Mouse (Mus musculus): ENCODE results near the gene Ksr1. TPM values are rescaled to one million over a fixed set of nuclear protein-coding genes. Genes with fewer than 3 reads are reported as not detected.

Gene Ksr1
- polyA plus RNA-seq, 1 experiment: 26.9 TPM

GRCm38 (mm10) chr11:79172054-79172453, 25.8 kb upstream of the Ksr1 start:
- TF ChIP-seq CTCF (IDR thresholded peaks at IDR 0.05; ENCODE audit: borderline replicate concordance, extremely low read depth, insufficient read depth, insufficient read length): no peak
- TF ChIP-seq POLR2A (IDR thresholded peaks at IDR 0.05; ENCODE audit: borderline replicate concordance, extremely low read depth, insufficient read depth, insufficient read length, poor library complexity, severe bottlenecking): no peak
- DNase-seq (ENCODE audit: low read depth): no peak

- DNase-seq (ENCODE audit: low read depth): no peak
- TF ChIP-seq CTCF (IDR thresholded peaks at IDR 0.05; ENCODE audit: borderline replicate concordance, extremely low read depth, insufficient read depth, insufficient read length): no peak
- no peak for TF ChIP-seq POLR2A (IDR thresholded peaks at IDR 0.05; ENCODE audit: borderline replicate concordance, extremely low read depth, insufficient read depth, insufficient read length, poor library complexity, severe bottlenecking)
Observed at GRCm38 (mm10) chr11:79166582-79167300, 20.5 kb upstream of the Ksr1 start.

- no peak for DNase-seq (ENCODE audit: low read depth)
- TF ChIP-seq CTCF (IDR thresholded peaks at IDR 0.05; ENCODE audit: borderline replicate concordance, extremely low read depth, insufficient read depth, insufficient read length): no peak
- no peak for TF ChIP-seq POLR2A (IDR thresholded peaks at IDR 0.05; ENCODE audit: borderline replicate concordance, extremely low read depth, insufficient read depth, insufficient read length, poor library complexity, severe bottlenecking)
Observed at GRCm38 (mm10) chr11:79161077-79161758, 15.0 kb upstream of the Ksr1 start.

GRCm38 (mm10) chr11:79160127-79160526, 13.9 kb upstream of the Ksr1 start:
- TF ChIP-seq CTCF (IDR thresholded peaks at IDR 0.05; ENCODE audit: borderline replicate concordance, extremely low read depth, insufficient read depth, insufficient read length): no peak
- TF ChIP-seq POLR2A (IDR thresholded peaks at IDR 0.05; ENCODE audit: borderline replicate concordance, extremely low read depth, insufficient read depth, insufficient read length, poor library complexity, severe bottlenecking): no peak
- DNase-seq (ENCODE audit: low read depth): no peak

- no peak for DNase-seq (ENCODE audit: low read depth)
- TF ChIP-seq POLR2A (IDR thresholded peaks at IDR 0.05; ENCODE audit: borderline replicate concordance, extremely low read depth, insufficient read depth, insufficient read length, poor library complexity, severe bottlenecking): no peak
- TF ChIP-seq CTCF (IDR thresholded peaks at IDR 0.05; ENCODE audit: borderline replicate concordance, extremely low read depth, insufficient read depth, insufficient read length): no peak
Observed at GRCm38 (mm10) chr11:79157729-79158128, 11.5 kb upstream of the Ksr1 start.

GRCm38 (mm10) chr11:79155348-79155747, 9.1 kb upstream of the Ksr1 start:
- TF ChIP-seq CTCF (IDR thresholded peaks at IDR 0.05; ENCODE audit: borderline replicate concordance, extremely low read depth, insufficient read depth, insufficient read length): no peak
- TF ChIP-seq POLR2A (IDR thresholded peaks at IDR 0.05; ENCODE audit: borderline replicate concordance, extremely low read depth, insufficient read depth, insufficient read length, poor library complexity, severe bottlenecking): no peak
- no peak for DNase-seq (ENCODE audit: low read depth)

GRCm38 (mm10) chr11:79152696-79153095, 6.5 kb upstream of the Ksr1 start:
- TF ChIP-seq POLR2A (IDR thresholded peaks at IDR 0.05; ENCODE audit: borderline replicate concordance, extremely low read depth, insufficient read depth, insufficient read length, poor library complexity, severe bottlenecking) (no peak), CTCF (IDR thresholded peaks at IDR 0.05; ENCODE audit: borderline replicate concordance, extremely low read depth, insufficient read depth, insufficient read length) (no peak)

GRCm38 (mm10) chr11:79151874-79152273, 5.7 kb upstream of the Ksr1 start:
- TF ChIP-seq CTCF (IDR thresholded peaks at IDR 0.05; ENCODE audit: borderline replicate concordance, extremely low read depth, insufficient read depth, insufficient read length) (no peak), POLR2A (IDR thresholded peaks at IDR 0.05; ENCODE audit: borderline replicate concordance, extremely low read depth, insufficient read depth, insufficient read length, poor library complexity, severe bottlenecking) (no peak)
- DNase-seq (ENCODE audit: low read depth): no peak

More at GRCm38 (mm10) chr11:79152696-79153095, 6.5 kb upstream of the Ksr1 start:
- DNase-seq (ENCODE audit: low read depth): no peak

- no peak for DNase-seq (ENCODE audit: low read depth)
- no peak for TF ChIP-seq CTCF (IDR thresholded peaks at IDR 0.05; ENCODE audit: borderline replicate concordance, extremely low read depth, insufficient read depth, insufficient read length)
- TF ChIP-seq POLR2A (IDR thresholded peaks at IDR 0.05; ENCODE audit: borderline replicate concordance, extremely low read depth, insufficient read depth, insufficient read length, poor library complexity, severe bottlenecking): no peak
Observed at GRCm38 (mm10) chr11:79150301-79150700, 4.1 kb upstream of the Ksr1 start.

- DNase-seq (ENCODE audit: low read depth): no peak
- TF ChIP-seq CTCF (IDR thresholded peaks at IDR 0.05; ENCODE audit: borderline replicate concordance, extremely low read depth, insufficient read depth, insufficient read length) (no peak), POLR2A (IDR thresholded peaks at IDR 0.05; ENCODE audit: borderline replicate concordance, extremely low read depth, insufficient read depth, insufficient read length, poor library complexity, severe bottlenecking) (no peak)
Observed at GRCm38 (mm10) chr11:79149295-79149694, 3.1 kb upstream of the Ksr1 start.

- no peak for DNase-seq (ENCODE audit: low read depth)
- TF ChIP-seq CTCF (IDR thresholded peaks at IDR 0.05; ENCODE audit: borderline replicate concordance, extremely low read depth, insufficient read depth, insufficient read length): no peak
- no peak for TF ChIP-seq POLR2A (IDR thresholded peaks at IDR 0.05; ENCODE audit: borderline replicate concordance, extremely low read depth, insufficient read depth, insufficient read length, poor library complexity, severe bottlenecking)
Observed at GRCm38 (mm10) chr11:79148783-79149182, 2.6 kb upstream of the Ksr1 start.

Measured in brain, embryonic 14.5 days (tissue).